Mouse (Mus musculus): ENCODE measurements at regions not wholly inside any gene's neighbourhood (a gene's known extent, or its start where the extent isn't known, plus 50 kb on each side); places are given as distances from the start of the nearest gene placed in this dataset.
A peak's percentile ranks its signal among the peaks of the same experiment; 100 is the strongest.

GRCm38 (mm10) chr16:93225644-93226043, 378.2 kb downstream of the Setd4 start:
- H3K27ac ChIP-seq (ENCODE audit: insufficient read depth, low read depth, low read length): no peak overlapping the region
- H3K27me3 ChIP-seq (replicated peaks; ENCODE audit: control insufficient read depth, insufficient read depth, low read length): no peaks in the 10 kb centered on the region
- H3K36me3 ChIP-seq (ENCODE audit: control insufficient read depth, insufficient read depth, low read length): no peaks in the 10 kb centered on the region
- no peaks in the 10 kb centered on the region for H3K4me1 ChIP-seq (ENCODE audit: control insufficient read depth, insufficient read depth, low read length)
- TF ChIP-seq CTCF (conservative IDR thresholded peaks at IDR 0.05; ENCODE audit: insufficient read depth, insufficient read length, low read depth, low read length): no peak
- no peak for TF ChIP-seq POLR2A (IDR thresholded peaks at IDR 0.05; ENCODE audit: low read depth, low read length)
- whole genome bisulfite sequencing: 78% methylated on average over 7 of the region's 7 CpGs
- H3K4me3 ChIP-seq (ENCODE audit: insufficient read depth, low read depth, low read length): no peak overlapping the region
- DNase-seq: no peak

GRCm38 (mm10) chr16:93225196-93225595, 378.7 kb downstream of the Setd4 start:
- TF ChIP-seq CTCF (conservative IDR thresholded peaks at IDR 0.05; ENCODE audit: insufficient read depth, insufficient read length, low read depth, low read length): no peak
- TF ChIP-seq POLR2A (IDR thresholded peaks at IDR 0.05; ENCODE audit: low read depth, low read length): no peak
- H3K27me3 ChIP-seq (replicated peaks; ENCODE audit: control insufficient read depth, insufficient read depth, low read length): no peaks in the 10 kb centered on the region
- DNase-seq: no peak
- no peak overlapping the region for H3K4me3 ChIP-seq (ENCODE audit: insufficient read depth, low read depth, low read length)
- no peak overlapping the region for H3K27ac ChIP-seq (ENCODE audit: insufficient read depth, low read depth, low read length)
- WGBS: 93% methylated on average over 2 of the region's 2 CpGs
- H3K4me1 ChIP-seq (ENCODE audit: control insufficient read depth, insufficient read depth, low read length): no peaks in the 10 kb centered on the region
- no peaks in the 10 kb centered on the region for H3K36me3 ChIP-seq (ENCODE audit: control insufficient read depth, insufficient read depth, low read length)

GRCm38 (mm10) chr16:93219731-93220130, 384.1 kb downstream of the Setd4 start:
- H3K4me3 ChIP-seq (ENCODE audit: insufficient read depth, low read depth, low read length): no peak overlapping the region
- no peaks in the 10 kb centered on the region for H3K27me3 ChIP-seq (replicated peaks; ENCODE audit: control insufficient read depth, insufficient read depth, low read length)
- WGBS: 86% methylated on average over 9 of the region's 9 CpGs
- no peak for TF ChIP-seq CTCF (conservative IDR thresholded peaks at IDR 0.05; ENCODE audit: insufficient read depth, insufficient read length, low read depth, low read length)
- TF ChIP-seq POLR2A (IDR thresholded peaks at IDR 0.05; ENCODE audit: low read depth, low read length): no peak
- H3K27ac ChIP-seq (ENCODE audit: insufficient read depth, low read depth, low read length): no peak overlapping the region
- H3K36me3 ChIP-seq (ENCODE audit: control insufficient read depth, insufficient read depth, low read length): no peaks in the 10 kb centered on the region
- no peaks in the 10 kb centered on the region for H3K4me1 ChIP-seq (ENCODE audit: control insufficient read depth, insufficient read depth, low read length)
- no peak for DNase-seq

DNA sequence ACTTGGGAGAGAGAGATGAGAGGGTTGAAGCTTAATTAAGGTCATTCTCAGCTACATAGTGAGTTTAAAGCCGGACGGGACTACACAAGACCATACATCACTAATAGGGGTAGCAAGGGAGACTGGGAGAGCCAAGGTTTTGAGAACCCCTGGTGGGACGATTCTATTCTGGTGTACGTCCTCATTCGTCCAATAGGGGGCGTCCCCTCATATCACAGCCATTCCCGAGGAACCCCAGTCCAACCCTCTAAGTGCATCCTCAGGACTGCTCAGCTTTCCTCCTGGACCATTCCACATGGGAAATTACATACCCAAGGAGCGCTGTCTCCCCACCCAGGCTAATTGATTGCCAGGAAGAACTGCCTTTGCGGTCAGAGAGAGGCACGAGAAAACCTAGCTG, 385.5 kb downstream of the Setd4 start:
- Histone ChIP-seq H3K4me3 (ENCODE audit: insufficient read depth, low read depth, low read length) (no peak overlapping the region), H3K27ac (ENCODE audit: insufficient read depth, low read depth, low read length) (no peak overlapping the region), H3K36me3 (ENCODE audit: control insufficient read depth, insufficient read depth, low read length) (no peaks in the 10 kb centered on the region), H3K4me1 (ENCODE audit: control insufficient read depth, insufficient read depth, low read length) (no peaks in the 10 kb centered on the region), H3K27me3 (replicated peaks; ENCODE audit: control insufficient read depth, insufficient read depth, low read length) (no peaks in the 10 kb centered on the region)
- TF ChIP-seq POLR2A (IDR thresholded peaks at IDR 0.05; ENCODE audit: low read depth, low read length): no peak
- TF ChIP-seq CTCF (conservative IDR thresholded peaks at IDR 0.05; ENCODE audit: insufficient read depth, insufficient read length, low read depth, low read length): peak; percentile 25; the same call in 1 of the 2 replicates
- no peak for DNase-seq
- 59% methylated on average over 10 of the region's 10 CpGs for WGBS

DNA sequence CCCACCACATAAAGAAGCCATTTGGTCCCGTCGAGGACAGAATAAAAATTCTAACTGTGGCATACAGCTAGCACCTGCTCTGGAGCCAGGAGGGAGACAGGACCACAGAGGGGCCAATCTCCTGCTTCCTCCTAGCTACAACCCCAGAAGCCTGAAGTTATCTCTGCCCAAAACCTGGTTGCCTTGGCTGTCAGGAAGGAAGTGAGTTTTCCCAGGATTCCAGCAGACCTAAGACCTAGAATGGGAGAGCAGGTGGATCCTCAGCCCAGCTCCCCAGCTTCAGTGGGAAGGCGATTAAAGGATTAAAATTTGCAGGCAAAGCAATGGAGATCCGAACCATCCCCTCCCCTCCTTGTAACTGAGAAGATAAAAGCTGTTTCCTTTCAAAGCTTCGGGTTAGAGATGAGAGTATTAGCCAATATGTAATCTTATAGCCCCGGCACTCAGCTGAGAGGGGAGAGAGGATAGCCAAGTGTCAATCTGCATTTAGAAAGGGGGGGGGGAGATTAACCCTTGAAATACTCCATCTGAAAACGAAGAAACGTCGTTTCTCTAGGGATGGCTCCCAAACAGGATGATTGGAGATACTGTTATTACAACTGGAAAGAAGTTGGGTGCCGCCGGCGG, 386.1 kb downstream of the Setd4 start:
- TF ChIP-seq POLR2A (IDR thresholded peaks at IDR 0.05; ENCODE audit: low read depth, low read length) (no peak), CTCF (conservative IDR thresholded peaks at IDR 0.05; ENCODE audit: insufficient read depth, insufficient read length, low read depth, low read length) (no peak)
- no peaks in the 10 kb centered on the region for H3K36me3 ChIP-seq (ENCODE audit: control insufficient read depth, insufficient read depth, low read length)
- no peak overlapping the region for H3K27ac ChIP-seq (ENCODE audit: insufficient read depth, low read depth, low read length)
- no peaks in the 10 kb centered on the region for H3K27me3 ChIP-seq (replicated peaks; ENCODE audit: control insufficient read depth, insufficient read depth, low read length)
- H3K4me3 ChIP-seq (ENCODE audit: insufficient read depth, low read depth, low read length): no peak overlapping the region
- no peaks in the 10 kb centered on the region for H3K4me1 ChIP-seq (ENCODE audit: control insufficient read depth, insufficient read depth, low read length)
- DNase-seq: no peak
- WGBS: 30% methylated on average over 12 of the region's 12 CpGs

DNA sequence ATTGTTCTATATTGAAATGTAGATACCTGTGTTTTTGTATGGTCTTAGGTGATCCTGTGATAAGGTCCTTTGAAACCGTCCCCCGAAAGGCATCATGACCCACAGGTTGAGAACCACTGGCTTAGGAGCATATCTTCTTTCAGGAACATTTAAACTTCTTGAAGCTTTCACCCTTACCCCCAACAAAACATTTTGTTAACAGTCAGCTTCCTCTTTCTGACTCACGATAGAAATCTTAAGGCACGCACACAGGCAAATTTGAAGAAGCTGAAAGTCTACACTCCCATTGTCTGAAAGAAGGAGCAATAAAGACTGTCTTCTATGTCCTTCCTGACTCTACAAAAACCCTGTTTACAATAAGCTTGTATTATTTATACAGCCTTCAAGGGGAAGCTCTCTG, 388.2 kb downstream of the Setd4 start:
- WGBS: 77% methylated on average over 4 of the region's 4 CpGs
- no peak overlapping the region for H3K27ac ChIP-seq (ENCODE audit: insufficient read depth, low read depth, low read length)
- TF ChIP-seq CTCF (conservative IDR thresholded peaks at IDR 0.05; ENCODE audit: insufficient read depth, insufficient read length, low read depth, low read length): no peak
- TF ChIP-seq POLR2A (IDR thresholded peaks at IDR 0.05; ENCODE audit: low read depth, low read length): no peak

DNA sequence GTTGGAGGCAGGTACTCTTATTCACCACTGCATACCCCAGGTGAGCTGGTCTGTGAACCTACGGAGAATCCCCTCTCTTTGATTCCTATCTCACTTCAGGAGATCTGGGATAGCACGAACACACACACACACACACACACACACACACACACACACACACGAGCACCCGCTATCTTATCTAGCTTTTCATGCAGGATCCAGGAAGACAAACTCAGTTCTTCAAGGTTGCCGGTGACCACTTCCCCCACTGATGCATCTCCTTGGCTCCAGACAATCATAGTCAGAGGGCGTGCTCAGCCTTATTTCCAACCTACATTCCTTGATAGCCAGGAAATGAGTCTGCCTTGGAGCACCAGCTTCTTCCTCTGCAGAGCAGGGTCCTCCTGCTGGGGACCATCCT, 387.7 kb upstream of the Runx1 start:
- no peaks in the 10 kb centered on the region for H3K27me3 ChIP-seq (replicated peaks; ENCODE audit: control insufficient read depth, insufficient read depth, low read length)
- DNase-seq: no peak
- no peaks in the 10 kb centered on the region for H3K36me3 ChIP-seq (ENCODE audit: control insufficient read depth, insufficient read depth, low read length)
- TF ChIP-seq POLR2A (IDR thresholded peaks at IDR 0.05; ENCODE audit: low read depth, low read length): no peak
- TF ChIP-seq CTCF (conservative IDR thresholded peaks at IDR 0.05; ENCODE audit: insufficient read depth, insufficient read length, low read depth, low read length): no peak
- H3K4me1 ChIP-seq (ENCODE audit: control insufficient read depth, insufficient read depth, low read length): no peaks in the 10 kb centered on the region
- H3K27ac ChIP-seq (ENCODE audit: insufficient read depth, low read depth, low read length): no peak overlapping the region
- no peak overlapping the region for H3K4me3 ChIP-seq (ENCODE audit: insufficient read depth, low read depth, low read length)
- WGBS: 91% methylated on average over 6 of the region's 6 CpGs

More for the DNA sequence above, 388.2 kb downstream of the Setd4 start:
- H3K4me3 ChIP-seq (ENCODE audit: insufficient read depth, low read depth, low read length): no peak overlapping the region
- DNase-seq: no peak
- H3K27me3 ChIP-seq (replicated peaks; ENCODE audit: control insufficient read depth, insufficient read depth, low read length): no peaks in the 10 kb centered on the region
- no peaks in the 10 kb centered on the region for H3K4me1 ChIP-seq (ENCODE audit: control insufficient read depth, insufficient read depth, low read length)
- H3K36me3 ChIP-seq (ENCODE audit: control insufficient read depth, insufficient read depth, low read length): no peaks in the 10 kb centered on the region

Data from kidney, adult 2 months (tissue).